Mouse (Mus musculus) CD4-positive, CD25-positive, alpha-beta regulatory T cell (primary cell): ENCODE data around the gene Mtx2. TPM values are rescaled to one million over a fixed set of nuclear protein-coding genes. Genes with fewer than 3 reads are reported as not detected.

ENCODE experiments used
- polyA plus RNA-seq: library from polyadenylated mRNA; unstranded; fragments of 100-300 nt; shearing (Covaris generic); gene quantifications from one replicate; pipeline ENCODE4 v1.2.1, GENCODE M21; 2017

Mtx2 gene
- polyA plus RNA-seq, result 74.2 TPM

GRCm38 (mm10) chr2:74825730-74826430, at the start of gene Mtx2:
Gene Mtx2 (plus strand): TSS chr2:74825803.

Other genes starting within 250 kb of the Mtx2 start
- gene Lnpk, start 246.4 kb upstream of the Mtx2 start, polyA plus RNA-seq, result 19.9 TPM
- gene Evx2, start 166.2 kb upstream of the Mtx2 start, polyA plus RNA-seq, result not detected
- gene Hoxd13, start 157.5 kb upstream of the Mtx2 start, polyA plus RNA-seq, result not detected
- gene Hoxd12, start 150.8 kb upstream of the Mtx2 start, polyA plus RNA-seq, result not detected
- not detected for gene Hoxd11, start 146.2 kb upstream of the Mtx2 start, polyA plus RNA-seq
- gene Hoxd10, start 133.9 kb upstream of the Mtx2 start, polyA plus RNA-seq, result not detected
- gene Hoxd9, start 128.1 kb upstream of the Mtx2 start, polyA plus RNA-seq, result not detected
- gene Hoxd8, start 121.2 kb upstream of the Mtx2 start, polyA plus RNA-seq, result 0.06 TPM
- not detected for gene Hoxd3, start 113.9 kb upstream of the Mtx2 start, polyA plus RNA-seq
- not detected for gene Hoxd4, start 113.9 kb upstream of the Mtx2 start, polyA plus RNA-seq
- gene Gm28230, start 99.1 kb upstream of the Mtx2 start, polyA plus RNA-seq, result not detected
- not detected for gene Hoxd1, start 62.8 kb upstream of the Mtx2 start, polyA plus RNA-seq